Mouse (Mus musculus) frontal cortex, postnatal 36 days (tissue): Measurements from ENCODE around the gene Pcp4l1.
"Not testable (repeated sequence)": the region's sequence is repeated elsewhere in the genome, so short reads cannot be mapped to it uniquely, and the experiment has no call there.

Experiments
- DNase-seq, 2 experiments: peaks; one replicate each; pipeline ENCODE4 v3.0.0; 2022; ENCODE audit warnings: low spot score in 2 of 2

Pcp4l1 gene

DNA sequence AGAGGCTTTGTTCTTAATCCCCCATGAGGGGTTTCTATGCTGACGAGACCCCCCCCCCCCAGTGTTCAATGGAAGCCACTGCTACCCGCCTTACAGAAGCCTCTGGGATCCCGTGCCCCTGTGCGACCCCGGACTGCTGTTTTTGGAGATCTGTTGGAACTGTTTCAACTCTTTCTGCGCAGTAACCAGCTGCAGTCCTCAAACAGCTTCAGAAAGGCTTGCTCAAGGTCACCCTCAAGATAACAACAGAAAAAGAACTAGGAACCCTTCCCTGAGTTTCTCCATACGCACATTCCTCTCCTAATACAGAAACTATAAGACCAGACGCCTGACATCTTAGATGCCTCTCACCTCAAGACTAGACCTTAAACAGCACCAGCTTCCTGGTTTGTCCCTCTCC, 7.0 kb downstream of the Pcp4l1 start:
- DNase-seq: no peak

DNA sequence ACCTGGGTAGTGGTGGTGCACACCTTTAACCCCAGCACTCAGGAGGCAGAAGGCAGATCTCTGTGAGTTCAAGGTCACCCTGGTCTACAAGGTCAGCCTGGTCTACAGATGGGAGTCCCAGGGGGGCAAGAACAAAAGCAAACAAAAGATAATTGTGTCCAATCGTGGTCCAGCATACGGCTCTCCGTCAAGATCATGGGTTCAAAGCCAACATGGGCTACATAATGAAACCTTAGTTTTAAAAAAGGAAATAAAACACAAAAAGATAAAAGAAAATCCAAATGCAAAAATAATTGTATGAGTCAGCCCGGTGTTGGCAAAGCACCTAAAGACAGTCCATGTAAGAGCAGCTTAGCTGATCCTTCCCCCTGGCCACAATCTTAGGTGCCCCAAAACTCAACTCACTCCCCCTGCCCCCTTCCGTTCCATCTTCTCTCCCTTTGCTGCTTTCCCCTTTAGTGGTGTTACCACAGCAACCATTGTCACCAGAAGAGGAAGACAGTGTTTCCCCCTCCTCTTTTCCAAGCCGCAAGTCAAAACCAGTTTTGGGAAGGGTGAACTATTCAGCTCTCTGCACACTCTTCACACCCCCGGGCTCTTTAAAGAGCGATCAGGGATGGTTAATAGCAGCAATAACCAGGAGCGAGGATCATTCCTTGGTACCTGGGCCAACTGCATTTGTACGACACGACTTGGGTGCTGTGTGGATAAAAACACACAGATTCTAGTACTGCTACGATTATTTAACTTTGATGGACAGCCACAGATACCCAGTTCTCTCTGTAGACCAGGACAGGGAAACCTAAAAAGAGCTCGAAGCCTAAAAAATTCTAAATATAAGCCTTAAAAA, 8.0 kb downstream of the Pcp4l1 start:
- DNase-seq: no peak

DNA sequence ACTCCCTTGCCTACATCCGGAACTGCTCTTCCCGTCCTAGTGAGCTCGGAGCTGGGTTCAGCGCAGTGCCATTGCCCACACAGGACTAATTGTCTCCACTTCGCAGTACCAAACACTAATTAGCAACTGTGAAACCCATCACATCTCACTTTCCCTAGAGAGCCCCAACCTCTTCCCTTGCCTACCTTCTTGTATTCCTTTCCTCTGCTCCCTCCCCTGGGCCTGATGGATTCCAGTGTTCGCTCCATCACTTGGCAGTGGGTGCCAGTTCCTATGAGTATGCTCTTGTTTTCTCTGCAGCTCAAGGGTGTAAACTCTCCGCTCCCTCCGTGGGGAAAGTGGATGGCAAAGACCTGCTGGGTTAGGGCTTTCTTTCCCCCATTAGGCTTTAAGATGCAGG, 10.4 kb downstream of the Pcp4l1 start:
- no peak for DNase-seq

DNA sequence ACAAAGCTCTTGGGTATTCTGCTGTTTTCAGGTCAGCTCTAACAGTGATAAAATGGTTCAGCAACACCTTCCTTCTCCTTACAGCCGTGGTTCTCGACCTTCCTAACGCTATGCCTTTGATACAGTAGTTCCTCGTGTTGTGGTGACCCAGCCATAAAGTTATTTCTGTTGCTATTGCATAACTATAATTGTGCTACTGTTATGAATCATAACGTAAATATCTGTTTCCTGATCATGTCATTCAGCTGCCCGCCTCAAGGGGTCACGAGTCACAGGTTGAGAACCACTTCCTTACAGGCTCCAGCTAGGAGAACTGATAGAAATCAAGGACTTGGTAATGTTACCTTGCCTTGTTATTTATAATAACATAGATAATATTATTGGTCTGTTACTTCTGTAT, 11.8 kb downstream of the Pcp4l1 start:
- DNase-seq: no peak

DNA sequence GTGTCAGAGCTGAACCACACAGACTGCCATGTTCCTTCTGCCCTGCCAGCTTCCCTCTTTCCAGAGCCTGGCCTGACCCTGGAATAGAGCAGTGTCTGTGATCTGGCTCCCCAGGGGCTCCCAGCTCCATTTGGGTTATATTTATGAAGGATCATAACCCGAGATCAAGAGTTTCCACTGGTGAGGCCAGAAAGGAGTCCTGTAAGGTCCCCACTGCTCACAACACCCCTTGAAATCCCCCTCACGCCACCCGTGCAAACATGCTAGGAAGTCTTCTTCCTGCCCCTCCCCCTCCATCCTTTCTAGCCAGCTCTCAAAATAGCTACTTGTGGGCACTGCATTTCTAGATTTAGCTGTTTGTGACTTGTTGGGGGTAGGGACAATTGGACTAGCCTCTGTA, 12.4 kb downstream of the Pcp4l1 start:
- DNase-seq: no peak

DNA sequence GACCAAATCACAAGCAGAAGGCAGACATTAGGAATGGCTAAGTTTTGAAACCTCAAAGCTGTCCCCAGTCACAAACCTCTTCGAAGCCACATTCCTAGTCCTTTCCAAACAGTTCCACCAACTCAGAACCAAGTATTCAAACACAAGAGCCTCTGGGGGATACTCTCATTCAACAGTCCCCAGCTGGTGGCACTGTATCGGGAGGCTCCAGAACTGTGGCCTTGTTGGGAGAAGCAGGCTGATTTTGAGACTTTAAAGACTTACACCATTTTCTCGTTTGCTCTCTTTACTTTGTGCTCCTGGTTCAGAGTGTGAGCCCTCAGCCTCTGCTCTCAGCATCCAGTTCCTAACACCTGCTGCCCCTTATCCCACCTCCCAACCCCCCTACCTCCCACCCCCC, 13.0 kb downstream of the Pcp4l1 start:
- DNase-seq: no peak

DNA sequence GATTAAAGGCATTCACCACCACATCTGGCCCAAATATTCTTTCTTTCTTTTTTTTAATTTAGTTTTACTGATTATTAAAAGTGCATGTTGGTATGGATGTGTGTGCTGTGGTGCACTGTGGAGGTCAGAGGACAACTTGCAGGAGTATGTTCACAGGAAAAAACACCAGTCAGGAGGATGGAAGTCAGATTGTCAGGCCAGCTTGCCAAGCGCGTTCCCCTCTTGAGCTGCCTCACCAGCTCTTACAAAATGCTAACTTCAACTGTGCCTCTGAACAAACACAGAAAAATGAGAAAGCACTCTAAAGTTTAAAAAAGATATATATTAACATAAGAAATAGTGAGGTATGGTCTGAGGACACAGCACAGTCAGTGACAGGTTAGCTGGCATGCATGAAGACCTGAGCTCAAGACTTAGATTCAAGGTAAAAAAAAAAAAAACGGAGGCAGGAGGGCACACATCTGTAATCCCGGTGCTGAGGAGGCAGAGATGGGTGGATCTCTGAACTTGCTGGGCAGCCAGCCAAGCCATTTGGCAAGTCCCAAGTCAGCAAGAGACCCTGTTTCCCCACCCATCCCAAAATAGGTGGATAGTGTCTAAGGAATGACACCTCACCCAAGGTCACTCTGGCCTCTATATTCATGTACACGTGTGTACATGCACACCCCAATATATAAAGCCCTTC, 16.4 kb downstream of the Pcp4l1 start:
- DNase-seq: no peak

DNA sequence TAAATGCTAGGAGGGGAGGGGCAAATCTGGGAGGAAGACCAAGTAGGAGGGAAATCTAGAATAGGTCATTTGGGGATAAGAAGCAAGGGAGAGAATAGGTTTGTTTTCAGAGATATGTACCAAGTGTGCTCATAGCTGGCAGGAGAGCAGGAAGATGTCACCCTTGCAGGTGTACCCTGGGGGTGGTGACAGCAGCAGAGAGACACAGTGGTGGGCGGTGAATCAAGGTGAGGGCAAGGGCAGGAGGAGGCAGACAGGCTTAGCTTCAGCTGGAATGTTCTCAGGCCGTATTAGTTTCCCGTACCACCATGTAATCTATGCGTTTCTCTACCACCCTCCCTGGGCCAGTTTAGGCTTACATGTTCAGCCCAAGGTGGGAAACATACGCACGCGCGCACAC, 23.3 kb downstream of the Pcp4l1 start:
- no peak for DNase-seq

DNA sequence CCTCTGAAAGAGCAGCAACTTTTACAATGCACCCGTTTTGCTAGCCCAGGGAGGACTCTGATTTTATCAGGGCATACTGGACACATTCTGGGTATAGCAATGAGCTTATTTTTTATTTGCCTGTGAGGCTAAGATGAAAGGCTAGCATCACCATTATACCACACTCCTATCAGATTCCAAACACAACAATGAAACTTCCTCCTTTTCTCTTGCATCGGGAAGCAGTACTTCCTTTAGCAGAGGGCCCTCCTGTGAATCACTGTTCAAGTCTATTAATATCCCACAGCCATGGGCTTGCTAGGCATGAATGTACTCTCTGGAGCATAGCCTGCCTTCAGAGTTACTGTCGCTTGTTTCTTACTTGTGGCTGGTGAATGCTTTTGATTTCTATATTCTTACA, 24.9 kb downstream of the Pcp4l1 start:
- no peak for DNase-seq

DNA sequence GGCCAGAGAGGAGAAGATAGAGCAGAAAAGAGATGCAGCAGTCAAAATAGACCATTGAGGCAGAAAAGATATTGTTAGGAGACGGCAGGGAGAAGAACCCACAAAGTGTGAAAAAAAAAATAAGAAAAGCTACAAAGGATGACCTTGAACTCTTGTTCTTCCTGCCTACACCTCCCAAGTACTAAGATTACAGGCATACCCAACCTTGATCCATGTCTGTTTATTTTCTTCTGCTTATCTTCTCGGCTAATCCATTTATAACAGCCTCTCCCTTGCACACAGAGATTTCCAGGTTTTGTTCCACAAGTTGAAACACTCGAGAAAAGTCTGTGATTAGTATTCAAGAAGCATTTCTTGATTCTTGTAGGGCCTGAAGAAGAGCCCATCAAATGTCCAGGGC, 26.2 kb downstream of the Pcp4l1 start:
- no peak for DNase-seq

DNA sequence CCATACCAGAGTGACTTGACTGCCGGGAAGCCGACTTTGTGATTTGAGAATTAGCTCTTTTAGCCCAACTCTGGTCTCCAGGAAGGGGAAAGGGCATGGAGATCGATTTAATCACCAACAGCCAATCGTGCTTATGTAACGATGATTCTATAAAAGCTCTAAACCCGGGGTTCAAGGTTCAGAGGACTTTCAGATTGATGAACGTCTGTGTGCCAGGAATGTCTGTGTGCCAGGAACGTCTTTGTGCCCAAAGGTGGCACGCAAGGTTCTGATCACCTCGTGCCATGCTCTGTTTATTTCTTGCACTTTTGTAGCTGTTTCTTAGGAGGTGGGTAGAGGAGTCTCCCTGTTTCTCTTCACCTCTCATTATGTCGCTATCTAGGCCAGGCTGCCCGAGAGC, 27.2 kb downstream of the Pcp4l1 start:
- DNase-seq: no peak

DNA sequence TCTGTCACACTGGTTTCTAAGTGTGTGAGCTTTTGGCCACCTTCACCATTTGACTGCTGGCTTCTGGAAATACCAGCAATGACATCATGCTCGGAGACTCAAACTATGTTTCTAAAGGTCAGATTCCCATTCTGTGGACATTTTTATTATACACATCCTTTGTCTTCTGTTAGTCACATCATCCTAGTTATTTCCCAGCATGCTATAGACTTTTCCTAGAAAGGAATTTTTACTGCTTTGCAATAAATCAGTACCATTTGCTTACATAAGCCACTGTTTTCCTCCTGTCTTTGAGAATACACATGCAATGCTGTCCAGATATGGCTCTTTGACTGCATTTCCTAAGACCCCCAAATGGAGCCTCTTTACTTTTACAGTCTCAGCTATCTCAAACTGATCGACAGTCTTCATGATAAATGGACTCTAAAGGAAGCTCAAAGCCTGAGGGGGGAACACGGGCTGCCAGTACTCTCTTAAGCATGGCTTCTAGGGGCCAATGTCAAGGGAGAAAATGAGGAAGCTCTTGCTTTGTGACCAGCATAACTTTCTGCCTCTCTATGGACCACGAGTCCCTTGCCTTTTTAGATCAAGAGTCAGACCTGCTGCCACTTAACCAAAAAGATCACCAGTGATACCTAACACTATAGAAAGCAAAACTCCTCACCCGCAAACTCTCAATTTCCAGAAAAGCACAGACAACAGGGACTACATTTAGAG, 30.3 kb downstream of the Pcp4l1 start:
- DNase-seq: no peak

DNA sequence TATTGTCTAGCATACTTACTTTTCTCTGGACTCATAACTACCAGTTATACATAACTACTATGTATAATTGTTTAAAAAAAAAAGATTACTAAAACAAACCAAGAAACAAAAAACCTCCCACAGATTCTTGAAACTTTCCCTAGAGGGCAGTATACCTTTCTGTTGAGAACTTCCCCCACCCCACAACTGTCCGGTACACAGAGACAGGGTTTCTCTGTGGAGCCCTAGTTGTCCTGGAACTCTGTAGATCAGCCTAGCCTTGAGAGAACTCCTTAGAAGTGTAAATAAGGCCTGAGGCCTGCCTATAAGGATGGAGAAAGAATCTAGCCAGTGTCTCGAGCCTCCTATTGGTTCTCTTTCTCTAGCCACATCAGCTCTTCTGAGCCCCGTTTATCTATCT, 31.8 kb downstream of the Pcp4l1 start:
- DNase-seq: no peak

DNA sequence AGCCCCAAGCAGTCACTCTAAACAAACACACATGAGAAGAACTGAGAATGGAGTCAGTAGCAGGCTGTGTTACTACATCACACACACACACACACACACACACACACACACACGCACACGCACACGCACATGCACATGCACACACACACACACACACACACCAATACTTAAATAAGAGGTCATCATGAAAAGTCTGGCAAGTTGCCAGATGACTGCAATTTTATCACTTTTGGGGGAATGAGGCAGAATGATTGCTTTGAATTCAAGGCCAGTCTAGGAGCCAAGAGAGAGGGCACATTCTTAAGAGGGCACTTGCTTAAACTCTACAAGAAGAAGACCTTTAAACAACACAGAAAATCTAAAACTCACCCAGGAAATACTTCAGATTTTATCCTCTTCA, 33.5 kb downstream of the Pcp4l1 start:
- no peak for DNase-seq

DNA sequence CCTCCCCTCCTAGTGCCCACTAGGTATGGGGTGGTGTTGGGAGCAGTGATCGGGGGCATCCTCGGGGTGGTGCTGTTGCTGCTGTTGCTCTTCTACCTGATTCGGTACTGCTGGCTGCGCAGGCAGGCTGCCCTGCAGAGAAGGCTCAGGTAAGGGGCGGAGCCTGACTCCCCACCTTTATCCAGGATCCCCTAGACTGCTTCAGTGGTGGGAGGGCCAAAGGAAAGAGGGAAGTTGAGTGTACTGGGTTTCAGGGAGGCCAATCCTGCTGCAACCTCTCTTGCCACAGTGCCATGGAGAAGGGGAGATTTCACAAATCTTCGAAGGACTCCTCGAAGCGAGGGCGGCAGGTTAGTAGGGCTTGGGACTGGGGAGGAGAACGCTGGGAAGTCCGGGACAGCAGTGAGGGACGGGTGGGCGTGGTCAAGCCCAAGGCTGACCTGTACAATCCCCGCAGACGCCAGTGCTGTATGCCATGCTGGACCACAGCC, 36.5 kb downstream of the Pcp4l1 start:
- no peak for DNase-seq

DNA sequence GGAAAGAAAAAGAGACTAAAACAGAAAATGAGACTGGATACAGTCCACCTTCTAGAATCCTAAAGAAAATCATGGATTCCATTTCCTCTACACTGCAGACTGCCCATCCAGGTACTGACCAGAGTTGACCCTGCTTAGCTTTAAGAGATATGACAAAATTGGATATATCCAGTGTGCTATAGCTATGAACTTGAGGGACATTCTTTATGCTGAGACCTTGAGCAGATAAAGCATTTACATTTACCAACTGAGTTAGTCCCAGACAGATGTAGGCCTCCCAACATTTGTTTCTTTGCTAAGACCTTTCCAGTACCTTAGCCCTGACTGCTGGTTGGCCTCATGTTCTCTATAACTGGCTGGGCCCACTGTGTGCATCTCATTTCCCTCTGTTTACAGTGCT, 38.1 kb downstream of the Pcp4l1 start:
- no peak for DNase-seq

DNA sequence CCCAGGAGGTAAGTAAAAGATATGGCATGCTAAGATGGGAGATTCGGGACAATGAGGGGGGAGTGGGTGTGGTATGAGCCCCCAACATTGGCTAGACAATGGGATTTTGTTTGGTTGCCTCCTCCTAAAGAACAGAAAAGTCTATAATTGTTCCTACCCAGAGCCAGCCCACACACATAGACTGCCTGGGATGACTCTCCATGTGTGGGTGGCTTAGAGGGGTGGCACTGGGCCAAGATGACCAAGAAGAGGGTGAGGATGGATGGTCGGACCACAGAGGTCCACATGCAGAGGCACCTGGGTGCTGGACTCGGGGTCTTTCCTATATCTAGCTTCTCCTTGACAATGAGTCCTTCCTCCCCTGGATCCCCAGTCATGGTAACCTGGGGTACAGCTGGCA, 39.4 kb downstream of the Pcp4l1 start:
- peak in 1 of 2 experiments; percentile 20 for DNase-seq

DNA sequence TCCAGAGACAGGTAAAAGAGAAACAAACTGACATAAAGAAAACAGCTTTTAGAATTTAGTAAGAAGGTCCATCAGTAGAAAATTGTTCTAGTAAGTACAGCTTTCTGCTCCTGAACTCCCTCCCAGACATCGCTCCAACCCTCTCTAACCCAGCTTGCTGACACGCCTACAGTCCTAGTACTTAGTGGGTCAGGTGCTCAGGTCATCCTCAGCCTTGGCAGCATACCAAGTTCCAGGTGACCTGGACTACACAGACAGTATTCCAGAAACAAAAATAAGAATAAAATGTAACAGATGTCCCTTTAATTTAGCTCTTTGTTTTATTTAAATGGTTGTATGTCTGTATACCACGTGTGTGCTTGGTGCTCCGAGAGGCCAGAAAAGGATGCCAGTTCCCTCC, 44.1 kb downstream of the Pcp4l1 start:
- no peak for DNase-seq

DNA sequence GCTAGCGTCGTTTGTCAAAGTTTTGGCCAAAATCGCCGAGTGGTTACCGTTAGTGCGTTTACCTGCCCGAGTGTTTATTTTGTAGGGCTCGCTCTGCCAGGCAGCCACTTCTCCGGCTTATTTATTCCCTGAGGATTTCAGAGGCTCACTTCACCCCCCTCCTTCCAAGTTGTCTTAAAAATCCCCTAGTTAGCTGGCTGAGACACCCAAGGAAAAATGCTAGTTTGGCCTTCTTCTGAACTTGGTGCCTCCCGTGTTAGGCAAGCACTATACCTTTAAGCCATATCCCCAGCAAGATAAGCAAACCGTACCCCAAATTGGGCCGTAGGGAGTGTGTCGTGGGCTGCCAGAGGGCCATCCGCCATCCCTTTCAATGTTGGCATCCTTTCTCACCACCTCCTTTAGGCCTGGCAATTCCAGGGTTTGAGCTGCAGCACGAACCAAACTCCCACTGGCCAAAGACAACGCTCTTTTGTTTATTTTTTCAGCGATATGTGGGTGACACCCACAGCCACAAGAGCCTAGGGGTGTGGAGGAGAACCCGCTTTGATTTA, 45.2 kb downstream of the Pcp4l1 start:
- DNase-seq: peak; percentile 48 to 54

DNA sequence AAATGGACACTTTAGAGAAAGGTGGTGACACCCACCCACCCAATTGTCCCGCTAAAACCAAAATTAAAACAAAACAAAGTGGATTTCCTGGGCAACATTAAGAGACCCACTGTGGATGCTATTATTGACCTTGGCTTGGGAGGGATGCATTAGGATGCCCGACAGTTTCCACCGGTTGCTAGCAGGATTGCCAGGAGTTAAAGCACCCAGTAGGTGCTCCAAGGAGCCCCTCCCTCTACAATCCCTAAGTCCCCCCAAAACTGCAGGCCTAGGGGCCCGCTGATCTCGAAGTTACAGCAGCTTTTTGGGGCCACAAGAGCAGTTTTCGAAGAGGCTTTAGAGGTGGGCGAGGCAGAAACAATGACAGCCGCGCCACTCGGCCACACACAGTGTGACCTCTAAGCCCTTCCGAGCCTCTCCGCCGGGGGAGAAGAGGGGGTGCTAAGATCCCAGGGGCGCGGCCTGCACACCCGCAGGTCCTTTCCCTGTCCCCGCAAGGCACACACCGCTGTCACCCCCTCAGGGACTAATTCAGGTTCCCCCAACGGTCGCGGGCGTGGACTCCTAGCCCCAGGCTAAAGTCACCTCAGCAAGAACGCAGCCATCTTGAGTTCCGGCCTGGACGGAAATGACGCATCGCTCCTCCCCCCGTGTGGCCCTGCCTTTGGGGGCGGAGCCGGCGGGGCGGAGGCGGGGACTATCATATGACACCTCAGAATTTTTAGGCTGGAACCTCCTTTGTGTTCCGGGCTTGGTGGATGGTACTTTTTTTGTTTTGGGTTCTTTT, 45.9 kb downstream of the Pcp4l1 start, which contains the start of the genes Sdhc and Mpz:
Sdhc (minus strand) TSS at position 630 of the 787 bp plus-strand sequence.
Mpz (plus strand) TSS at position 738 of the 787 bp plus-strand sequence.
- peak; percentile 94 to 96 for DNase-seq

DNA sequence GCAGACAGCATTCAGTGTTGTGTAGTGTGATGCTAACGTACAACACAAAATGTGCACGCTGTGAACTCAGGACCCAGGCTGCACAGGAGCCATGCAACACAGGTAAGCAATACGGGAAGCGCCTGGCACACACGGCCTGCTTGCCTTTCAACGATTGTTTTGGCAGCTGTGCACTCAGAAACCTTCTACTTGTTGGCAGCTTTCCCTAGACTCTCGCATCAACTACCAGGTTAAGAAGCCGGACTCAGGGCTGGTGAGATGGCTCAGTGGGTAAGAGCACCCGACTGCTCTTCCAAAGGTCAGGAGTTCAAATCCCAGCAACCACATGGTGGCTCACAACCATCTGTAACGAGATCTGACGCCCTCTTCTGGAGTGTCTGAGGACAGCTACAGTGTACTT, 53.1 kb downstream of the Pcp4l1 start:
- not testable (repeated sequence) for DNase-seq
